Mouse (Mus musculus): ENCODE measurements around the gene Fam207a. TPM values are rescaled to one million over a fixed set of nuclear protein-coding genes. Genes with fewer than 3 reads are reported as not detected.

Fam207a gene
- total and polyA plus RNA-seq, 3 experiments = 14.5 to 122 (median 39.4) TPM

- H3K9me3 ChIP-seq (replicated peaks) = no peaks in the 10 kb centered on the region
- TF ChIP-seq POLR2AphosphoS5 (IDR thresholded peaks at IDR 0.05; ENCODE audit: insufficient replicate concordance, low read depth, low read length) (no peak), GATA1 (IDR thresholded peaks at IDR 0.05; ENCODE audit: borderline replicate concordance, low read length) (no peak), GATA2 (IDR thresholded peaks at IDR 0.05; ENCODE audit: borderline replicate concordance, low read depth, low read length) (no peak), CTCF (IDR thresholded peaks at IDR 0.05; ENCODE audit: low read depth, low read length) (no peak)
- H3K4me1 ChIP-seq (ENCODE audit: insufficient read depth, low read depth, low read length) = peaks cover 2% of the 10 kb centered on the region; the same call in 1 of the 2 replicates
- peaks cover 3% of the 10 kb centered on the region for H3K27me3 ChIP-seq (ENCODE audit: insufficient read depth, low read length)
- no peak for ATAC-seq (ENCODE audit: extremely low read depth, insufficient number of reproducible peaks, low FRiP score, poor library complexity, severe bottlenecking)
- DNase-seq (ENCODE audit: low spot score) = no peak
- no peak overlapping the region for H3K4me3 ChIP-seq (ENCODE audit: low read depth, low read length)
- H3K36me3 ChIP-seq (replicated peaks) = no peaks in the 10 kb centered on the region
Observed at GRCm38 (mm10) chr10:77442250-77442649, 73.3 kb downstream of the Fam207a start.

DNA sequence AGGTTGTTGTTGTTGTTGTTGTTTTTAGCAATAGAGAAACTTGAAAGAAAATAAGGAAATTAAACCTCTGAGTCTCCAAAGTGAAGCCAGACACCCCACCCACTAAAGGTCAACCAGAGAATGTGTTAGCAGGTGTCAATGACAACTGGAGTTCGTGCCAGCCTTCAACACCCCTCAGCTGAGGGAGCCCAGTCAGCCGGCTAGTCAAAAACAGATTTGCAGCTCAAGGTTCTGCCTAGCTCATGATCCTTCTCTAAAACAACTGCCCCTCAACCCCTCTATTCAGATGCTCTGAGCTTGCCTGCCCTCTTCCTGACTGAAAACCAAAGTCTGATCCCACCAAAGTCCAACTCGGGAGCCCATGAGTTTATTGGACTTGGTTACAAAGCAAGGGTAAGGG is 73.8 kb downstream of the Fam207a start:
- ATAC-seq (ENCODE audit: extremely low read depth, insufficient number of reproducible peaks, low FRiP score, poor library complexity, severe bottlenecking) (no peak), DNase-seq (ENCODE audit: low spot score) (no peak)
- H3K9me3 ChIP-seq (replicated peaks) = no peaks in the 10 kb centered on the region
- no peaks in the 10 kb centered on the region for H3K36me3 ChIP-seq (replicated peaks)
- H3K27me3 ChIP-seq (ENCODE audit: insufficient read depth, low read length) = peaks cover 3% of the 10 kb centered on the region
- H3K4me1 ChIP-seq (ENCODE audit: insufficient read depth, low read depth, low read length) = peaks cover 2% of the 10 kb centered on the region; the same call in 1 of the 2 replicates
- H3K4me3 ChIP-seq (ENCODE audit: low read depth, low read length) = no peak overlapping the region
- TF ChIP-seq GATA2 (IDR thresholded peaks at IDR 0.05; ENCODE audit: borderline replicate concordance, low read depth, low read length) = no peak
- TF ChIP-seq CTCF (IDR thresholded peaks at IDR 0.05; ENCODE audit: low read depth, low read length) = no peak
- no peak for TF ChIP-seq GATA1 (IDR thresholded peaks at IDR 0.05; ENCODE audit: borderline replicate concordance, low read length)
- no peak for TF ChIP-seq POLR2AphosphoS5 (IDR thresholded peaks at IDR 0.05; ENCODE audit: insufficient replicate concordance, low read depth, low read length)
- TF ChIP-seq TAL1 (conservative IDR thresholded peaks at IDR 0.05; ENCODE audit: low read depth, low read length) = no peak

DNA sequence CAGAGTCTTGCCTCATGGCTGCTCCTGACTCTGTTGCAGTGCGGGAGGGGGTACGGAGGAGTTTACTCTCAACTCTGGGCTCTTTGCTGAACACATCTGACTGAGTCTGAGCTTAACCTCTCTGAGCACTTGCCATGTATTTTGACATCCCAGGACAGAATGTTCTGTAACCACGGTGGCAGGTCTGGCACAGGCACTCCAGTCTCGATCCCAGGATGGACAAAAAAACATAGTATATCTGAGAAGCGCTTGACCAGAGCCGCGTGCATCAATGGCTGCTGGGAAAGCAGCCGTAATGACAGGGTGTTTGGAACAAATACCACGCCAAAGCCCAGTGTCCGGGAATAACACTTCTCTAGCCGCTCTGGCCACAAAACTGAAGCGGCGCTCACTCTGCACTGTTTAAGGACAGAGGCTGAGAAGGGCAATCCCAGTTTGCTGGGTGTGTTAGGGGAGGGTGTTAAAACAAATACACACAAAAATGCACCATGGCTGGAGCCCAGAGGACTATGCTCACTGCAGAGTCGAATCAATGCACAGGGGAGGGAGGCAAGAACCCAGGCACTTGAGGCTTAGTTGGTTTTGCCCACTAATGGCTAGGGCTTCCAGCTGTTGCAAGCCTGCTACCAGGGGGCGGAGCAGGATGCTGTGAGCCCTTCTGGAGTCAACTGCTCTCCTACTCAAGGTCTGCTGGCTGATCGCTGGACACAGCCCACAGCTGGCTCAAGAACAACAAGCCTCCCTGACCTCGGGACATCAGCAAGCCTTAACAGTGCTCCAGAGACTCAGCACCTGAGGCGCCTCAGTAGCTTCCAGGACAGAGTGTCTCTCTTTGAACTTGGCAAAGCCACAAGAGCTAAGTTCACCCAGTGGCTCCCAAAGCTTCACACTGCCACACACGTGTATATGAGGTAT is 74.5 kb downstream of the Fam207a start:
- H3K27me3 ChIP-seq (ENCODE audit: insufficient read depth, low read length) = peaks cover 3% of the 10 kb centered on the region
- no peak overlapping the region for H3K4me3 ChIP-seq (ENCODE audit: low read depth, low read length)

DNA sequence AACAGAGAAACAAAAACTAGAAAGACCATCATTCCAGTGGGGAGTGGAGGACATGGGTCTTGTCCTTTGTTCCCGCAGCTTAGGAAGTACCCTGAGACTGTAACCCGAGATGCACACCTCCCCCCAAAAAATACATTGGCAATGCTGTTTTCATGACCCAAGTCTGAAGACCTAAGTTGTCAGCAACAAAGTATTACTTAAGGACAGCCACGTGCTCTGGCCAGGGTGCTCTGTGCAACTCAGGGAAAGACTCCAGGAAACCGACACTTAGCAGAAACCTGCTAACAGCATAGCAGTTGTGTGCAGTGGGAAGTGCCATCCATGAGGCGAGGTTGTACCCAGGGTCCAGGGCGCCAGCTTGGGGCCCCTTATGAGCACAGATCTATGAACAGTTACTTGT is 75.3 kb downstream of the Fam207a start:
- no peaks in the 10 kb centered on the region for H3K9me3 ChIP-seq (replicated peaks)
- H3K4me1 ChIP-seq (ENCODE audit: insufficient read depth, low read depth, low read length) = peaks cover 2% of the 10 kb centered on the region; the same call in 1 of the 2 replicates
- DNase-seq (ENCODE audit: low spot score) (no peak), ATAC-seq (ENCODE audit: extremely low read depth, insufficient number of reproducible peaks, low FRiP score, poor library complexity, severe bottlenecking) (no peak)
- no peak overlapping the region for H3K4me3 ChIP-seq (ENCODE audit: low read depth, low read length)
- no peaks in the 10 kb centered on the region for H3K36me3 ChIP-seq (replicated peaks)
- peaks cover 10% of the 10 kb centered on the region for H3K27me3 ChIP-seq (ENCODE audit: insufficient read depth, low read length)
- TF ChIP-seq CTCF (IDR thresholded peaks at IDR 0.05; ENCODE audit: low read depth, low read length) = no peak
- no peak for TF ChIP-seq POLR2AphosphoS5 (IDR thresholded peaks at IDR 0.05; ENCODE audit: insufficient replicate concordance, low read depth, low read length)
- no peak for TF ChIP-seq GATA2 (IDR thresholded peaks at IDR 0.05; ENCODE audit: borderline replicate concordance, low read depth, low read length)
- TF ChIP-seq TAL1 (conservative IDR thresholded peaks at IDR 0.05; ENCODE audit: low read depth, low read length) = no peak
- no peak for TF ChIP-seq GATA1 (IDR thresholded peaks at IDR 0.05; ENCODE audit: borderline replicate concordance, low read length)

More for the DNA sequence above, 74.5 kb downstream of the Fam207a start:
- H3K36me3 ChIP-seq (replicated peaks) = no peaks in the 10 kb centered on the region
- TF ChIP-seq GATA2 (IDR thresholded peaks at IDR 0.05; ENCODE audit: borderline replicate concordance, low read depth, low read length) (no peak), POLR2AphosphoS5 (IDR thresholded peaks at IDR 0.05; ENCODE audit: insufficient replicate concordance, low read depth, low read length) (no peak), GATA1 (IDR thresholded peaks at IDR 0.05; ENCODE audit: borderline replicate concordance, low read length) (no peak)
- H3K9me3 ChIP-seq (replicated peaks) = no peaks in the 10 kb centered on the region
- DNase-seq (ENCODE audit: low spot score) (no peak), ATAC-seq (ENCODE audit: extremely low read depth, insufficient number of reproducible peaks, low FRiP score, poor library complexity, severe bottlenecking) (no peak)
- H3K4me1 ChIP-seq (ENCODE audit: insufficient read depth, low read depth, low read length) = peaks cover 2% of the 10 kb centered on the region; the same call in 1 of the 2 replicates

DNA sequence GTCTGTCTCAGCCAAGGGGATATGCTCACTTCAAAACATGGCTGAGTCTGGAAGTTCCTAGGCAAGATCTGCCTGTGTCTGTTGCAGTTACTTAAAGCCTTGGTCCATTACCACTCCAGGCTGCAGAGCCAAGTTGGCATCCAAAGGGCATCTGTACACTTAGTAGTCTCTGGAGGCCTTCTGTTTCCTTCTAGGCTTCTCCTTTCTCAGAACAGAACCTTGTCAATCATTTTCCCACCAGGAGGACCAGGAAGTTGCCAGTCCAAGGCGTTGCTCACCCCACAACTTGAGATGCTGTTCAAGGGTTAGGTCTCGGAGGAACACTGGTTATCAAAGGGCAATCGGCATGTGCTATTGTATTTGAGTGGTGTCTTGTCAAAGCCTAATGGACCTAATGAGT is 76.6 kb downstream of the Fam207a start:
- DNase-seq (ENCODE audit: low spot score) (no peak), ATAC-seq (ENCODE audit: extremely low read depth, insufficient number of reproducible peaks, low FRiP score, poor library complexity, severe bottlenecking) (no peak)
- Histone ChIP-seq H3K9me3 (replicated peaks) (no peaks in the 10 kb centered on the region), H3K4me3 (ENCODE audit: low read depth, low read length) (no peak overlapping the region), H3K4me1 (ENCODE audit: insufficient read depth, low read depth, low read length) (peaks cover 2% of the 10 kb centered on the region; the same call in 1 of the 2 replicates), H3K27me3 (ENCODE audit: insufficient read depth, low read length) (peaks cover 16% of the 10 kb centered on the region), H3K36me3 (replicated peaks) (no peaks in the 10 kb centered on the region)
- no peak for TF ChIP-seq TAL1 (conservative IDR thresholded peaks at IDR 0.05; ENCODE audit: low read depth, low read length)
- no peak for TF ChIP-seq POLR2AphosphoS5 (IDR thresholded peaks at IDR 0.05; ENCODE audit: insufficient replicate concordance, low read depth, low read length)
- no peak for TF ChIP-seq GATA1 (IDR thresholded peaks at IDR 0.05; ENCODE audit: borderline replicate concordance, low read length)
- TF ChIP-seq CTCF (IDR thresholded peaks at IDR 0.05; ENCODE audit: low read depth, low read length) = no peak
- TF ChIP-seq GATA2 (IDR thresholded peaks at IDR 0.05; ENCODE audit: borderline replicate concordance, low read depth, low read length) = no peak

GRCm38 (mm10) chr10:77438021-77438420 is 77.6 kb downstream of the Fam207a start:
- Histone ChIP-seq H3K9me3 (replicated peaks) (no peaks in the 10 kb centered on the region), H3K36me3 (replicated peaks) (no peaks in the 10 kb centered on the region), H3K4me1 (ENCODE audit: insufficient read depth, low read depth, low read length) (peaks cover 2% of the 10 kb centered on the region; the same call in 1 of the 2 replicates), H3K27me3 (ENCODE audit: insufficient read depth, low read length) (peaks cover 16% of the 10 kb centered on the region), H3K4me3 (ENCODE audit: low read depth, low read length) (no peak overlapping the region)
- ATAC-seq (ENCODE audit: extremely low read depth, insufficient number of reproducible peaks, low FRiP score, poor library complexity, severe bottlenecking) (no peak), DNase-seq (ENCODE audit: low spot score) (no peak)
- TF ChIP-seq GATA2 (IDR thresholded peaks at IDR 0.05; ENCODE audit: borderline replicate concordance, low read depth, low read length) (no peak), GATA1 (IDR thresholded peaks at IDR 0.05; ENCODE audit: borderline replicate concordance, low read length) (no peak), POLR2AphosphoS5 (IDR thresholded peaks at IDR 0.05; ENCODE audit: insufficient replicate concordance, low read depth, low read length) (no peak), CTCF (IDR thresholded peaks at IDR 0.05; ENCODE audit: low read depth, low read length) (no peak), TAL1 (conservative IDR thresholded peaks at IDR 0.05; ENCODE audit: low read depth, low read length) (no peak)

Other genes with a start within 250 kb of the Fam207a start
- not detected in 2 replicates for gene Adarb1, start 97.5 kb downstream of the Fam207a start, total RNA-seq (2014; fragmentation: Nextera tagmentation)
- 0.05 and 0.52 TPM in 2 replicates for gene Adarb1, start 97.5 kb downstream of the Fam207a start, total RNA-seq (2017)
- gene Adarb1, start 97.5 kb downstream of the Fam207a start, polyA plus RNA-seq (2012) = not detected in 2 replicates
- gene Itgb2, start 14.5 kb upstream of the Fam207a start, total RNA-seq (2014; fragmentation: Nextera tagmentation) = 39.6 and 51.8 TPM in 2 replicates
- 49.1 and 49.2 TPM in 2 replicates for gene Itgb2, start 14.5 kb upstream of the Fam207a start, total RNA-seq (2017)
- 8.5 and 20.0 TPM in 2 replicates for gene Itgb2, start 14.5 kb upstream of the Fam207a start, polyA plus RNA-seq (2012)
- gene Pttg1ip, start 65.9 kb upstream of the Fam207a start, total RNA-seq (2014; fragmentation: Nextera tagmentation) = 133 and 140 TPM in 2 replicates
- gene Pttg1ip, start 65.9 kb upstream of the Fam207a start, total RNA-seq (2017) = 111 and 115 TPM in 2 replicates
- 106 and 128 TPM in 2 replicates for gene Pttg1ip, start 65.9 kb upstream of the Fam207a start, polyA plus RNA-seq (2012)
- gene Sumo3, start 90.3 kb upstream of the Fam207a start, total RNA-seq (2014; fragmentation: Nextera tagmentation) = 32.6 and 35.3 TPM in 2 replicates
- gene Sumo3, start 90.3 kb upstream of the Fam207a start, total RNA-seq (2017) = 96.3 and 115 TPM in 2 replicates
- gene Sumo3, start 90.3 kb upstream of the Fam207a start, polyA plus RNA-seq (2012) = 130 and 160 TPM in 2 replicates
- gene Gm49325, start 90.4 kb upstream of the Fam207a start, total RNA-seq (2014; fragmentation: Nextera tagmentation) = not detected in 2 replicates
- not detected in 2 replicates for gene Gm49325, start 90.4 kb upstream of the Fam207a start, total RNA-seq (2017)
- gene Gm49325, start 90.4 kb upstream of the Fam207a start, polyA plus RNA-seq (2012) = not detected in 2 replicates
- gene Ube2g2, start 106.5 kb upstream of the Fam207a start, total RNA-seq (2014; fragmentation: Nextera tagmentation) = 18.4 and 24.5 TPM in 2 replicates
- gene Ube2g2, start 106.5 kb upstream of the Fam207a start, total RNA-seq (2017) = 20.7 and 23.4 TPM in 2 replicates
- 26.0 and 35.0 TPM in 2 replicates for gene Ube2g2, start 106.5 kb upstream of the Fam207a start, polyA plus RNA-seq (2012)
- gene Tspear, start 170.8 kb upstream of the Fam207a start, total RNA-seq (2014; fragmentation: Nextera tagmentation) = not detected in 2 replicates
- gene Tspear, start 170.8 kb upstream of the Fam207a start, total RNA-seq (2017) = not detected in 2 replicates
- not detected in 2 replicates for gene Tspear, start 170.8 kb upstream of the Fam207a start, polyA plus RNA-seq (2012)
- gene Gm19402, start 175.0 kb upstream of the Fam207a start, total RNA-seq (2014; fragmentation: Nextera tagmentation) = not detected in 2 replicates
- gene Gm19402, start 175.0 kb upstream of the Fam207a start, total RNA-seq (2017) = not detected in 2 replicates
- gene Gm19402, start 175.0 kb upstream of the Fam207a start, polyA plus RNA-seq (2012) = not detected in 2 replicates
- not detected in 2 replicates for gene Gm9508, start 181.4 kb upstream of the Fam207a start, total RNA-seq (2014; fragmentation: Nextera tagmentation)
- not detected in 2 replicates for gene Gm9508, start 181.4 kb upstream of the Fam207a start, total RNA-seq (2017)
- gene Gm9508, start 181.4 kb upstream of the Fam207a start, polyA plus RNA-seq (2012) = not detected in 2 replicates
- gene Gm10272, start 190.8 kb upstream of the Fam207a start, total RNA-seq (2014; fragmentation: Nextera tagmentation) = not detected in 2 replicates
- not detected in 2 replicates for gene Gm10272, start 190.8 kb upstream of the Fam207a start, total RNA-seq (2017)
- gene Gm10272, start 190.8 kb upstream of the Fam207a start, polyA plus RNA-seq (2012) = not detected in 2 replicates
- not detected in 2 replicates for gene Gm10024, start 195.7 kb upstream of the Fam207a start, total RNA-seq (2014; fragmentation: Nextera tagmentation)
- not detected in 2 replicates for gene Gm10024, start 195.7 kb upstream of the Fam207a start, total RNA-seq (2017)
- gene Gm10024, start 195.7 kb upstream of the Fam207a start, polyA plus RNA-seq (2012) = not detected in 2 replicates
- gene Gm10142, start 200.0 kb upstream of the Fam207a start, total RNA-seq (2014; fragmentation: Nextera tagmentation) = not detected in 2 replicates
- gene Gm10142, start 200.0 kb upstream of the Fam207a start, total RNA-seq (2017) = not detected in 2 replicates
- gene Gm10142, start 200.0 kb upstream of the Fam207a start, polyA plus RNA-seq (2012) = not detected in 2 replicates
- gene Krtap12-1, start 204.8 kb upstream of the Fam207a start, total RNA-seq (2014; fragmentation: Nextera tagmentation) = not detected in 2 replicates
- gene Krtap12-1, start 204.8 kb upstream of the Fam207a start, total RNA-seq (2017) = not detected in 2 replicates
- not detected in 2 replicates for gene Krtap12-1, start 204.8 kb upstream of the Fam207a start, polyA plus RNA-seq (2012)
- not detected in 2 replicates for gene Gm10100, start 210.7 kb upstream of the Fam207a start, total RNA-seq (2014; fragmentation: Nextera tagmentation)
- gene Gm10100, start 210.7 kb upstream of the Fam207a start, total RNA-seq (2017) = not detected in 2 replicates
- not detected in 2 replicates for gene Gm10100, start 210.7 kb upstream of the Fam207a start, polyA plus RNA-seq (2012)
- not detected in 2 replicates for gene Gm18596, start 226.9 kb upstream of the Fam207a start, total RNA-seq (2014; fragmentation: Nextera tagmentation)
- not detected in 2 replicates for gene Gm18596, start 226.9 kb upstream of the Fam207a start, total RNA-seq (2017)
- not detected in 2 replicates for gene Gm18596, start 226.9 kb upstream of the Fam207a start, polyA plus RNA-seq (2012)
- not detected in 2 replicates for gene Gm9736, start 235.6 kb upstream of the Fam207a start, total RNA-seq (2014; fragmentation: Nextera tagmentation)
- gene Gm9736, start 235.6 kb upstream of the Fam207a start, total RNA-seq (2017) = 0.22 TPM in 1 of 2 replicates, not detected in the other
- gene Gm9736, start 235.6 kb upstream of the Fam207a start, polyA plus RNA-seq (2012) = not detected in 2 replicates
- gene Gm3233, start 243.9 kb upstream of the Fam207a start, total RNA-seq (2014; fragmentation: Nextera tagmentation) = not detected in 2 replicates
- gene Gm3233, start 243.9 kb upstream of the Fam207a start, total RNA-seq (2017) = 0.33 TPM in 1 of 2 replicates, not detected in the other
- gene Gm3233, start 243.9 kb upstream of the Fam207a start, polyA plus RNA-seq (2012) = not detected in 2 replicates